Mouse (Mus musculus): ENCODE data around the gene Slc7a10. TPM values are rescaled to one million over a fixed set of nuclear protein-coding genes. Genes with fewer than 3 reads are reported as not detected.

Slc7a10 gene
- polyA plus RNA-seq (2014; fragmentation: Nextera tagmentation; extraction: Ambion mirVana), result 1.4 and 1.8 TPM in 2 replicates

DNA sequence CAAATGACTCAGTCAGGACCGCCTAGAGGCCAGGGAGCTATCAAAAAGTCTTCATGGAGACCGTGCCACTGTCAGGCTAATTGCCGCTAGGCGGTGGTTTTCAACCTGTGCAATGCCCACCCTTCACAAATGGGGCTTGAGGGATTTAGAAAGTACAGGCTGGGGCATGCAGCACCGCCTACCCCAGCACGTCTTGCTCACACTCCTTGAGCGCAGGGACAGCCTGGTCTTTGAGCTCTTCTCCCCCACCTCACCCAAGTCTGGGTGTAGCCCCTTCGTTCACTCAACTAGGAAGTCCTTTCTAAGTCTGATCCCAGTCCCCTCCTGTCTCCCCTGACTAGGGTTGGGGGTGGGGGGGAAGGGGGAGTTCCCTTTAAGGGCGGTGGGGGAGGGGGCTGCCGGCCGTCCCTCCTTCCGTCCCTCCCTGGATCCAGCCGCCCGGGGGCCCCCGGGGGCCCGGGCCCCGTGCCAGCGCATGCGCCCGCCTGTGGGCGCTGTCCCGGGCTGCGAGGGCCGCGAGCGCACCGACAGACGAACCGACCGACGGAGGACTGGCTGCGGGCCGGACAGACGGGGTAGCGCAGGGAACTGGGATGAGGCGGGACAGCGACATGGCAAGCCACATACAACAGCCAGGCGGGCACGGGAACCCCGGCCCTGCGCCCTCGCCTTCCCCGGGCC is at the start of gene Slc7a10:
Gene Slc7a10 (plus strand): TSS at position 497 of the 681 bp plus-strand sequence.
- ATAC-seq (ENCODE audit: insufficient read depth) (peak; percentile 52; the same call in 1 of the 2 replicates), DNase-seq (peak; percentile 38)
- H3K4me3 ChIP-seq (ENCODE audit: low read depth, low read length), result peak within 1 kb of the TSS; percentile 37
- peak within 1 kb of the TSS; percentile 69 for H3K4me2 ChIP-seq
- no peaks in the 10 kb centered on the region for H3K36me3 ChIP-seq (ENCODE audit: insufficient read depth)
- peak; percentile 11; the same call in 1 of the 2 replicates for TF ChIP-seq CTCF (IDR thresholded peaks at IDR 0.05; ENCODE audit: low read depth)
- H3K9ac ChIP-seq, result peak within 1 kb of the TSS; percentile 29; the same call in 1 of the 2 replicates
- peaks cover 36% of the 10 kb centered on the region for H3K27me3 ChIP-seq (ENCODE audit: insufficient read depth, low read length)
- peaks cover 6% of the 10 kb centered on the region for H3K9me3 ChIP-seq (ENCODE audit: low read depth, low read length)
- 1% methylated on average over 43 of the region's 43 CpGs for WGBS
- H3K27ac ChIP-seq (ENCODE audit: low read depth), result no peak within 1 kb of the TSS
- peaks cover 3% of the 10 kb centered on the region; the same call in 1 of the 2 replicates for H3K4me1 ChIP-seq (ENCODE audit: insufficient read depth)

DNA sequence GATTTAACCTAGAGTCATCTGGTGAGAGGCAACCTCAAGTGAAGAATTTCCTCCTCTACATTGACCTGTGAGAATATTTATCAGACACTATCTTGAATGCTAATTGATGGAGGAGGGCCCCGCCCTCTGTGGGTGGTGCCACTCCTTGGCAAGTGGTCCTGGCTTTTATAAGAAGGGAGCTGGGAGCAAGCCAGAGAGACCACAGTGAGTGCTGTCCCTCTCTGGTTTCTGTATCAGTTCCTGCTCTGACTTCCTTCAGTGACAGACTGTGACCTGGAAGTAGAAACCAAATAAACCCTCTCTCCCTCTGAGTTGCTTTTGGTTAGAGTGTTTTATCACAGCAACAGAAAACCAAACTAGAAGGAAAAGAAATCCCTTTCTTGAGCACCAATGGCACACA is 48.7 kb upstream of the Slc7a10 start:
- Histone ChIP-seq H3K27me3 (ENCODE audit: insufficient read depth, low read length) (no peaks in the 10 kb centered on the region), H3K9me3 (ENCODE audit: low read depth, low read length) (no peaks in the 10 kb centered on the region), H3K9ac (no peak overlapping the region), H3K27ac (ENCODE audit: low read depth) (no peak overlapping the region), H3K36me3 (ENCODE audit: insufficient read depth) (no peaks in the 10 kb centered on the region), H3K4me1 (ENCODE audit: insufficient read depth) (peaks cover 14% of the 10 kb centered on the region), H3K4me3 (ENCODE audit: low read depth, low read length) (no peak overlapping the region), H3K4me2 (no peak overlapping the region)
- TF ChIP-seq CTCF (IDR thresholded peaks at IDR 0.05; ENCODE audit: low read depth), result no peak
- DNase-seq (no peak), ATAC-seq (ENCODE audit: insufficient read depth) (no peak)
- WGBS, result 83% methylated on average over 1 of the region's 1 CpGs

DNA sequence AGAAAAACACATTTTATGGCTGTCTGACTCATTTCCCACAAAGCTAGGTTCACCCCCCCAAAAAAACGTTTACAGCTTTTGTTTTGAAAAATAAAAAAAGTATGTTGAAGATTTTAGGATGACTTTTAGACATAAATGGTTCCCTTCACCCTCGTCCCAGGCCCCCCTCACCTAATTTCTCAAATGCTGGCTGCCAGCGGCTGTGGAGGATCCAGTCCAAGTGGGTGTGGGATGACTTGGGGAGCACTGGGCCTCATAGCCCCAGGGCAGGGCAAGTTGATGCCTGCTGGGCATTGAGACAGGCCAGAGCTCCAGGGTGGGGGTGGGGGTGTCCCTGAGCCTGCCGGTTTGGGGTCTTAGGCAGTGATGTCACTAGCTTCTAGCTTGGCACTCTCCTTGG is 47.7 kb upstream of the Slc7a10 start:
- WGBS, result 36% methylated on average over 4 of the region's 4 CpGs
- ATAC-seq (ENCODE audit: insufficient read depth), result no peak

DNA sequence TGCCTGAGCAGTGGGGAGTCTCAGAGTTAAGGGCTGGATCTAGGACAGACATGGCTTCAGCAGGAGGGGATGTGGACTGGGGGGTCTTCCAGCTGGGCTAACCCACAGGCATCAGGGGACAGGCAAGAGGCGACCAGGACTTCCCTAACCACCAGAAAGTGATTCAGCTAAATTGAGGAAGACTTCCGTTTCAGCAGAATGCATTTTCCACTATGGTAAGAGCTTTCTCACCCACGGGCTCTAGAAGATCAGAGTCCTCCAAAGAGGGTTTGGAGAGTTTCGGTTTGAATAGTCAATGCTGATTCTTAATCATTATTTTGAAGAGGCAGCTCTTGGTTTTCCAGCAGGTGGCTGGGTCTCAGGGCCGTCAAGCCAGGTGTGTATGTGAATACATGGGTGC is 46.3 kb upstream of the Slc7a10 start:
- Histone ChIP-seq H3K27me3 (ENCODE audit: insufficient read depth, low read length) (no peaks in the 10 kb centered on the region), H3K4me1 (ENCODE audit: insufficient read depth) (peaks cover 14% of the 10 kb centered on the region), H3K9me3 (ENCODE audit: low read depth, low read length) (no peaks in the 10 kb centered on the region), H3K36me3 (ENCODE audit: insufficient read depth) (no peaks in the 10 kb centered on the region), H3K27ac (ENCODE audit: low read depth) (no peak overlapping the region), H3K4me3 (ENCODE audit: low read depth, low read length) (no peak overlapping the region), H3K9ac (no peak overlapping the region), H3K4me2 (no peak overlapping the region)
- no peak for TF ChIP-seq CTCF (IDR thresholded peaks at IDR 0.05; ENCODE audit: low read depth)
- no peak for DNase-seq
- 88% methylated on average over 5 of the region's 5 CpGs for WGBS
- ATAC-seq (ENCODE audit: insufficient read depth), result no peak

More for the DNA sequence above, 47.7 kb upstream of the Slc7a10 start:
- no peak for DNase-seq
- Histone ChIP-seq H3K4me2 (no peak overlapping the region), H3K4me3 (ENCODE audit: low read depth, low read length) (no peak overlapping the region), H3K9ac (no peak overlapping the region), H3K27ac (ENCODE audit: low read depth) (no peak overlapping the region), H3K9me3 (ENCODE audit: low read depth, low read length) (no peaks in the 10 kb centered on the region), H3K36me3 (ENCODE audit: insufficient read depth) (no peaks in the 10 kb centered on the region), H3K27me3 (ENCODE audit: insufficient read depth, low read length) (no peaks in the 10 kb centered on the region), H3K4me1 (ENCODE audit: insufficient read depth) (peaks cover 14% of the 10 kb centered on the region)
- no peak for TF ChIP-seq CTCF (IDR thresholded peaks at IDR 0.05; ENCODE audit: low read depth)

DNA sequence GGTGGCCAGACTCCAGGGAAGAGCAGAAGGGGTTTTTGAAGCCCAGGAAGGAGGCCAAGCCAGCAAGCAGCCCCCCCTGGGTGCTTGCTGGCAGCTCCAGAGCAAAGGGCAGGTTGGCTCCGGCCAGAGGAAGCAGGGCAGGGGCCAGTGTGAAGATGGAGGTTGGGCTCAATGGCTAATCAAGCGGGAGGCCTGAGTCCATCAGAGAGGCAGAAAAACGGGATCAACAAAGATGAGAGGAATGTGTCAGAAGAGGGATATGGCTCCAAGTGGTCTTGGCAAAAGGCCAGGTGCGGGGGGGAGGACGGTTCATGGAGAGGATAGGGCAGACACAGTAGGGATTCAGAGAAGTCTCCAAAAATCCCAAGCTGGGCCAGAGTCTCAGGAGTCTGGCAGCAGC is 44.7 kb upstream of the Slc7a10 start:
- Histone ChIP-seq H3K27ac (ENCODE audit: low read depth) (peak overlapping the region; percentile 69), H3K9me3 (ENCODE audit: low read depth, low read length) (no peaks in the 10 kb centered on the region), H3K9ac (no peak overlapping the region), H3K4me2 (no peak overlapping the region), H3K27me3 (ENCODE audit: insufficient read depth, low read length) (no peaks in the 10 kb centered on the region), H3K4me1 (ENCODE audit: insufficient read depth) (peaks cover 14% of the 10 kb centered on the region), H3K4me3 (ENCODE audit: low read depth, low read length) (no peak overlapping the region), H3K36me3 (ENCODE audit: insufficient read depth) (no peaks in the 10 kb centered on the region)
- TF ChIP-seq CTCF (IDR thresholded peaks at IDR 0.05; ENCODE audit: low read depth), result no peak
- peak; percentile 85 for ATAC-seq (ENCODE audit: insufficient read depth)
- DNase-seq, result peak; percentile 91
- 16% methylated on average over 5 of the region's 5 CpGs for WGBS

DNA sequence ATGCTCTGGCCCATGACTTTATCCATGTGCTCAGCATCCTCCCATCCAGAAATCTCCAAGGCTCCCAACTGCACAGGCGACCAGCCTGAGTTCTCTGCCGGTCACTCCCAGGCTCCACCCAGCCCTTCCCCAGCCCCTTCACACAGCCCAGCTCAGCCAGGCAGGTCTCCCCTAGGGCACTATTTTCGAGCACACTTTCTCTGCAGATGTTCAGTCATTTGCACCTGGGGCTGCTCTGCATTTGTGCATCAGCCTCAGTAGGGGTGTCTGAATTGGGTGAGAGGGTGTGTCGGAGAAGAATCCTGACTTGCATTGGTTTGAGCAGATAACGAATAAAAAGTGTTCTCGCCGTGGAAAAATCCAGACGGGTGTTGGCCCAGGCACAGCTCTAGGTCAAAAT is 43.7 kb upstream of the Slc7a10 start:
- ATAC-seq (ENCODE audit: insufficient read depth) (no peak), DNase-seq (no peak)
- peak overlapping the region; percentile 69 for H3K27ac ChIP-seq (ENCODE audit: low read depth)
- H3K4me3 ChIP-seq (ENCODE audit: low read depth, low read length), result no peak overlapping the region
- H3K27me3 ChIP-seq (ENCODE audit: insufficient read depth, low read length), result no peaks in the 10 kb centered on the region
- no peak overlapping the region for H3K4me2 ChIP-seq
- H3K9ac ChIP-seq, result no peak overlapping the region
- H3K4me1 ChIP-seq (ENCODE audit: insufficient read depth), result peaks cover 14% of the 10 kb centered on the region
- TF ChIP-seq CTCF (IDR thresholded peaks at IDR 0.05; ENCODE audit: low read depth), result no peak
- H3K9me3 ChIP-seq (ENCODE audit: low read depth, low read length), result no peaks in the 10 kb centered on the region
- no peaks in the 10 kb centered on the region for H3K36me3 ChIP-seq (ENCODE audit: insufficient read depth)
- WGBS, result 63% methylated on average over 8 of the region's 8 CpGs

DNA sequence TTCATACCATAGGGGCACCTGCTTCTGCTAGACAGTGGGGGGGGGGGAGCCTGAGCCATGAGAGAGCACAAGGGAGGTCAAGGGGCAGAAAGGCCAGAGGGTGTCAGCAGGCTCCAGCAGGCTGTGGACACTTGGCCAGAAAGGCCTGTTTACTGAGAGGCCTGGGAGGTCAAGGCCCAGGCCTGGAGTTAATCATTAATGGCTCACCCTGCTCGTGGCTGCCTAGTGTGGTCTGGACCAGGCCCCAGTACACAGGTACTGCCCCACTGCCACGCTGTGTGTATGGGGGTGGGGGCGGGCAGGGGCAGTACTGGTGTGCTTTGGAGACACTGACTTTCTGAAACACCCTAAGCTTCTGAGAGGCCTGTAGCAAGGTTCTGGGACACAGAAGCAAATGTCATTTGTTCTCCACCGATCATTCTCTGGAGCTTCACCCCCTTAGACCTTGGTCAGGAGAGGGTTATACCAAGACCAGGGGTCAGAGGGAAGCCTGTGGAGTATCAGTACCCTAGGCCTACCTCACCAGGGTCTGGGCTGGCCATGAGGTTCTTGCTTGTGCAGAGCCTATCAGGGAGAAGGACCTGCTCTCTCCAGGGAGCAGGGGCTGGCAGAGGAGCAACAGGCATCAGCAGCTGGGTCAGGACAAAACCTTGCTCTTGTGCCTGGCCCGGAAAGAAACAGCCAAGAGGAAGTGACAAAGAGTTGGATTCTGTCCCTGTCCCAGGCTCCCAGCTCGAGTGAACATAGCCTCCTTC is 42.1 kb upstream of the Slc7a10 start:
- Histone ChIP-seq H3K4me3 (ENCODE audit: low read depth, low read length) (no peak overlapping the region), H3K4me2 (no peak overlapping the region), H3K9me3 (ENCODE audit: low read depth, low read length) (no peaks in the 10 kb centered on the region), H3K27ac (ENCODE audit: low read depth) (no peak overlapping the region), H3K4me1 (ENCODE audit: insufficient read depth) (peaks cover 14% of the 10 kb centered on the region), H3K27me3 (ENCODE audit: insufficient read depth, low read length) (no peaks in the 10 kb centered on the region), H3K9ac (no peak overlapping the region), H3K36me3 (ENCODE audit: insufficient read depth) (no peaks in the 10 kb centered on the region)
- no peak for ATAC-seq (ENCODE audit: insufficient read depth)
- no peak for TF ChIP-seq CTCF (IDR thresholded peaks at IDR 0.05; ENCODE audit: low read depth)
- no peak for DNase-seq
- 56% methylated on average over 6 of the region's 6 CpGs for WGBS
